Mouse (Mus musculus) stomach, postnatal 0 days (tissue): ENCODE measurements around the gene Lpp. TPM values are rescaled to one million over a fixed set of nuclear protein-coding genes. Genes with fewer than 3 reads are reported as not detected.
A peak's percentile ranks its signal among the peaks of the same experiment; 100 is the strongest.

Experiments
- ATAC-seq: fragments of 200-750 bp; cut with Nextera tagmentation; 2 replicates; pipeline ENCODE4 v1.8.0; 2017; ENCODE audit not compliant: low FRiP score, low TSS enrichment
- DNase-seq: peaks from one replicate; pipeline ENCODE4 v3.0.0-alpha.2; 2016; ENCODE audit warnings: low spot score
- H3K27ac ChIP-seq: fragments of 300-500 bp; sonication (generic); replicated peaks from 2 replicates; pipeline ENCODE4 v1.5.1; 2014; ENCODE audit warnings: mild to moderate bottlenecking, control low read depth
- H3K27me3 ChIP-seq: fragments of 300-500 bp; sonication (generic); 2 replicates; pipeline ENCODE4 v1.6.1; 2014; ENCODE audit warnings: low read length; ENCODE audit not compliant: control insufficient read depth, insufficient read depth
- H3K36me3 ChIP-seq: fragments of 300-500 bp; sonication (generic); 2 replicates; pipeline ENCODE4 v1.6.1; 2014; ENCODE audit warnings: low read length, mixed read lengths; ENCODE audit not compliant: control insufficient read depth, insufficient read depth
- H3K4me1 ChIP-seq: fragments of 300-500 bp; sonication (generic); replicated peaks from 2 replicates; pipeline ENCODE4 v1.6.1; 2014; ENCODE audit warnings: antibody characterized with exemption; ENCODE audit not compliant: control insufficient read depth, insufficient read depth
- H3K4me2 ChIP-seq: fragments of 300-500 bp; sonication (generic); replicated peaks from 2 replicates; pipeline ENCODE4 v1.6.1; 2014; ENCODE audit warnings: low read depth, mild to moderate bottlenecking, control low read depth, moderate library complexity
- H3K4me3 ChIP-seq: fragments of 300-500 bp; sonication (generic); 2 replicates; pipeline ENCODE4 v1.5.1; 2014; ENCODE audit warnings: low read depth, low read length, control low read depth
- H3K9ac ChIP-seq: fragments of 300-500 bp; sonication (generic); 2 replicates; pipeline ENCODE4 v1.6.1; 2014; ENCODE audit warnings: mild to moderate bottlenecking, low read length, control low read depth, mixed read lengths
- H3K9me3 ChIP-seq: fragments of 300-500 bp; sonication (generic); 2 replicates; pipeline ENCODE4 v1.6.1; 2016; ENCODE audit warnings: low read length; ENCODE audit not compliant: control insufficient read depth
- CTCF ChIP-seq: IDR thresholded peaks from 2 replicates; pipeline ENCODE4 v1.5.1; 2016; ENCODE audit warnings: antibody characterized with exemption, low read depth, mild to moderate bottlenecking, moderate library complexity
- EP300 ChIP-seq: optimal IDR thresholded peaks from 2 replicates; pipeline ENCODE3; 2016; ENCODE audit warnings: antibody characterized with exemption
- WGBS: fragments of 180-500 bp; shearing (Covaris S2); extraction: QIAGEN DNeasy Blood & Tissue Kit; methylation state at CpG from one replicate; pipeline ENCODE4 v1.1.7; 2014; 5-methylcytosine and 5-hydroxymethylcytosine counted together
- polyA plus RNA-seq: library from polyadenylated mRNA; unstranded; fragments of >200 nt; fragmentation: Nextera tagmentation; extraction: Ambion mirVana; gene quantifications from 2 replicates; pipeline ENCODE4 v1.2.1, GENCODE M21; 2015

Gene Lpp
- polyA plus RNA-seq, 1 experiment from 2014 or later, result 51.3 TPM

- 81% methylated on average over 1 of the region's 1 CpGs for WGBS
- Histone ChIP-seq H3K27ac (no peak overlapping the region), H3K4me3 (no peak overlapping the region), H3K4me1 (no peaks in the 10 kb centered on the region), H3K36me3 (no peaks in the 10 kb centered on the region), H3K9me3 (no peaks in the 10 kb centered on the region), H3K9ac (no peak overlapping the region), H3K4me2 (no peak overlapping the region), H3K27me3 (no peaks in the 10 kb centered on the region)
- TF ChIP-seq CTCF (no peak), EP300 (no peak)
- ATAC-seq (no peak), DNase-seq (no peak)
Measured at GRCm38 (mm10) chr16:24806093-24806492, 412.8 kb downstream of the Lpp start.

GRCm38 (mm10) chr16:24807565-24807964 is 414.3 kb downstream of the Lpp start:
- WGBS, result 48% methylated on average over 4 of the region's 4 CpGs
- TF ChIP-seq EP300 (no peak), CTCF (no peak)
- Histone ChIP-seq H3K4me1 (no peaks in the 10 kb centered on the region), H3K9me3 (no peaks in the 10 kb centered on the region), H3K27me3 (no peaks in the 10 kb centered on the region), H3K9ac (no peak overlapping the region), H3K4me2 (no peak overlapping the region), H3K27ac (no peak overlapping the region), H3K36me3 (no peaks in the 10 kb centered on the region), H3K4me3 (no peak overlapping the region)
- DNase-seq, result no peak
- ATAC-seq, result no peak

- ATAC-seq (no peak), DNase-seq (no peak)
- TF ChIP-seq CTCF, result no peak
- TF ChIP-seq EP300, result no peak
- no peaks in the 10 kb centered on the region for H3K27me3 ChIP-seq
- H3K4me1 ChIP-seq, result no peaks in the 10 kb centered on the region
- no peak overlapping the region for H3K4me3 ChIP-seq
- H3K27ac ChIP-seq, result no peak overlapping the region
- no peaks in the 10 kb centered on the region for H3K9me3 ChIP-seq
- WGBS, result 83% methylated on average over 6 of the region's 6 CpGs
- no peaks in the 10 kb centered on the region for H3K36me3 ChIP-seq
- no peak overlapping the region for H3K4me2 ChIP-seq
- H3K9ac ChIP-seq, result no peak overlapping the region
Measured at GRCm38 (mm10) chr16:24809811-24810210, 416.5 kb downstream of the Lpp start.

GRCm38 (mm10) chr16:24816621-24817020 is 423.3 kb downstream of the Lpp start:
- WGBS, result 75% methylated on average over 3 of the region's 3 CpGs
- TF ChIP-seq CTCF (no peak), EP300 (no peak)
- H3K9me3 ChIP-seq, result no peaks in the 10 kb centered on the region
- H3K4me1 ChIP-seq, result no peaks in the 10 kb centered on the region
- no peaks in the 10 kb centered on the region for H3K27me3 ChIP-seq
- DNase-seq, result no peak
- H3K36me3 ChIP-seq, result no peaks in the 10 kb centered on the region
- H3K27ac ChIP-seq, result no peak overlapping the region
- no peak overlapping the region for H3K4me3 ChIP-seq
- no peak overlapping the region for H3K9ac ChIP-seq
- H3K4me2 ChIP-seq, result no peak overlapping the region
- no peak for ATAC-seq

- no peak for TF ChIP-seq EP300
- ATAC-seq (no peak), DNase-seq (no peak)
- Histone ChIP-seq H3K4me2 (no peak overlapping the region), H3K27me3 (no peaks in the 10 kb centered on the region), H3K27ac (no peak overlapping the region), H3K36me3 (no peaks in the 10 kb centered on the region), H3K9me3 (no peaks in the 10 kb centered on the region), H3K9ac (no peak overlapping the region), H3K4me3 (no peak overlapping the region), H3K4me1 (no peaks in the 10 kb centered on the region)
- 98% methylated on average over 3 of the region's 3 CpGs for WGBS
Measured at GRCm38 (mm10) chr16:24817381-24817780, 424.1 kb downstream of the Lpp start.

GRCm38 (mm10) chr16:24819127-24819526 is 425.8 kb downstream of the Lpp start:
- no peak for DNase-seq
- no peak for ATAC-seq
- WGBS, result 77% methylated on average over 4 of the region's 4 CpGs

More at GRCm38 (mm10) chr16:24819127-24819526, 425.8 kb downstream of the Lpp start:
- no peak overlapping the region for H3K4me2 ChIP-seq
- H3K9ac ChIP-seq, result no peak overlapping the region
- H3K9me3 ChIP-seq, result no peaks in the 10 kb centered on the region
- H3K27ac ChIP-seq, result no peak overlapping the region
- no peaks in the 10 kb centered on the region for H3K27me3 ChIP-seq
- H3K36me3 ChIP-seq, result no peaks in the 10 kb centered on the region
- H3K4me1 ChIP-seq, result no peaks in the 10 kb centered on the region
- TF ChIP-seq CTCF, result peak; percentile 44; the same call in 1 of the 2 replicates
- TF ChIP-seq EP300, result no peak
- no peak overlapping the region for H3K4me3 ChIP-seq
